Mouse (Mus musculus) gastrocnemius, postnatal 36 days (tissue): ENCODE data around the gene Nuak1. TPM values are rescaled to one million over a fixed set of nuclear protein-coding genes. Genes with fewer than 3 reads are reported as not detected.

Experiments used
- DNase-seq, 2 experiments: peaks; one replicate each; pipeline ENCODE4 v3.0.0; 2022
- intact Hi-C: fragments of 180-260 bp; cut with DNase I; formaldehyde crosslinking; loops from one replicate; pipeline ENCODE4 v1.15.1; 2025
- total RNA-seq, 2 experiments: library from RNA; stranded (reverse); gene quantifications; 2 replicates each; pipeline ENCODE4 v1.2.3; 2021

Nuak1 gene
- total RNA-seq, 2 experiments from 2014 or later = 13.5 to 18.9 TPM

DNA sequence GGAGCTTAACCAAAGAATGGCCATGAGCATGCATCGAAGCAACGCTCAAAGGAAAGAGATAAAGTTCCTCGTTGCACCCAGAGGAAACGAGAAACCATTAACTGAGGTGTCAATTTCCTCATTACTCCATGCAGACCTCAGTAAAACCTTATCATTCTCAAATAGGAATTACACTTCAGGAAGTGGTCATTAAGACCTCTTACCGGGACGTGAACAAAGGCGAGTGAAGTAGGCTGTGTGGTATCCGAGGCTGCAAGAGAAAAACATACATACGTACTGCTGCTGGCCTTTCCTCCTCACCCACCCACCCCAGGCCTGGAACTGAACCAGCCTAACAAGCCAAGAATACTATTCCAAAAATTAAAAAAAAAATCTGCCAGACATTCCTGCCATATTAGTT is 80.0 kb downstream of the Nuak1 start:
- no peak for DNase-seq
- intact Hi-C loops = no loop called here

DNA sequence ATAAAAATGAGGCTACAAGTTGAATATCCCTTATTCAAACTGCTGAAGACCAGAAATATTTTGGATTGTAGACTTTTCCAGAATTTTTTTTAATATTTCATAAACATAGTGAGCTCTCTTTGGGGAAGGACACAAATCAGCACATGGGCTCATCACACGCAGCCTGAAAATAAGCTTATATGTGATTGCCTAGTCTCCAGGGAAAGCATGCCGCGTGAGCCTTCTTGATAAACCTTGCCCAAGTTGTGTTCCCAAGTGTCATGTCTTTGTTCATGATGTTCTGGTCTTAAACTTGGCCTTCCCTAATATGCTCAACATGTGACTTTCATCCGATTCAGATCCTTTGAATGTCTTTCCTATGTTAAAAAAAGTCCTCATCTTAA is 81.7 kb downstream of the Nuak1 start:
- intact Hi-C loops = no loop called here
- no peak for DNase-seq

DNA sequence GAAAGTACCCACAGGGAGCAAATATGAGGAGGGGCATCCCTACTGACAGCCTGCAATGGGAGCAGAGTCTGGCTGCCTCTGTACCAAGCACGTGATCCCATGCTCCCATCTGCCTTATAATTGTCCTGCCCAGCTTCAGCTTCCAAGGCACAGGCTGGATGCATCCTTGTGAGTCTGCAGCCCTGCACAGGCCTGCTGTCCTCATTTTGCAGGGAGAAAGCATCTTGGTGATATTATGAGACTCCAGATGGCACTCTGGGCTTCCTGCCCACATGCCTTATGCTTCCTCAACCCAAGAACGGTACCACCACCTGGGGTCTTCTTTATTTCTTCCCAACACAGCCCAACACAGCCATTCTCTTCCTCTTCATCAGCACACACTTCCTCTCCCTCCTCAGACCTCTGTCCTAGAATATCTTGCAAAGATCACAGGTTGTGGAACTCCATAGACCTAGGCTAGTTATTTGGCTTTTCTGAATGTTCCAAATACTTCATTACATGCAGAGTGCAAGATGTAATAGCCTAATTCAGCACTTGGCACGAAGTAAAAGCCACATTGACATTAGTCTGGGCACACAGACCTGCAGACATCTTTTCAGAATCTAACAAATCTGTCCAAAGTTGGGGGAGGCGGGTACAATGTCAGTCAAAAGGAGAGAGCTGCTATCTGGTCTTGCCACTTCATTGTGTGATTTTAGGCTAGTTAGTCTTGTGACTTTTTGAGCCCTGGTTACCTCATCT is 82.2 kb downstream of the Nuak1 start:
- intact Hi-C loops = no loop called here
- DNase-seq = no peak

DNA sequence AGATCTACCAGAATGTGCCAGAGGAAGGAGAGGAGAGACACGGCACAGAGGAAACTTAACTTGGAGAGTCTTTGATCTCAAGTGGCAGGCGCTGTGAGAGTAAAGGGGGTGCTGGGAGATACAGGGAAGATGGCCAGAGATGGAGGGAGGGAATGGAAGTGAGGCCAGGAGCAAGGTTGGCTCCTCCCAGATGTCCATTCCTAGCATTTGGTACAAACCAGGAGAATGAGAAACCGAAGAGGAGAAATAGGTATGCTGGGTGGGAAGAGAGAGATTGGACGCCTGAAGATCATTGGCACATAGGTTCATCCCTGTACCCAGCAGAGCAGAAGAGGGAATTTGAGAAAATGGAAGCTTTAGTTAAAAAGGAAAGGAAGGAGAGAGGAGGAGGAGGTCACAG is 82.8 kb downstream of the Nuak1 start:
- DNase-seq = no peak
- intact Hi-C loops = no loop called here

DNA sequence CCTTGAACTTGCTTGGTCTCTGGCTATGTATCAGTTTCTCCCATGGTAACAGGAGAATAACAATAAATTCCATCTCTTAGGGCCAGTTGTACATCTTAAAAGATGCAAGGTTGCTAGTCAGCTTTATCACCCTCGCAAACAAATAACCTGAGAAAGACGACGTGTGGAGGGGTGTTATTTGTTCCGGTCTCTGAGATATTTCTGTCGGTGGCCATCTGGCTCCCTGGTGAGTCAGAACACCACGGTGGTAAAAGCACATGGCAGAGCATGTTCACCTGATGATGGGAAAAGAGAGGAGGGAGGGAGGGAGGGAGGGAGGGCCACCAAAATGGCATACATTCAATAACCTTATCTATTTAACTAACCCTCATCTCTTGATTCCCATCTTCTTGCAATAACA is 86.1 kb downstream of the Nuak1 start:
- intact Hi-C loops = no loop called here
- DNase-seq = no peak

DNA sequence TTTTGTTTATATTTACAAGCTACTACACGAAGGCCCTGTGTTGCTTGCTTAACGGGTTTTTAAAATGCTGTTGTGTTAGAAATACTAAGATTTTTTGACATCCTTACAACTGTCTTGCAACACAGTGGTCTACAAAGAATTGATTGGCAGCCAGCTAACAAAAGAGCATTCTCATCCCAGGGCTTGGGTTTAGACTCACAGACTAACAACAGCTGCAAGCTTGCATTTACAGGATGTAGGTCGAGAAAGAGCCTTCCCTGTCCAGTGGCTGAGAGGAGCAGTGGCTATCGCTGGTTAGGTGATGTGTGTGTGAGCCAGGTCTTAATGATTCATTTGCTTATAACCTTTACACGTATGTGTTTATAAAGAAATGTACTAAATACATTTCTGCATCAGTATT is 94.7 kb downstream of the Nuak1 start:
- intact Hi-C loops = no loop called here
- no peak for DNase-seq

DNA sequence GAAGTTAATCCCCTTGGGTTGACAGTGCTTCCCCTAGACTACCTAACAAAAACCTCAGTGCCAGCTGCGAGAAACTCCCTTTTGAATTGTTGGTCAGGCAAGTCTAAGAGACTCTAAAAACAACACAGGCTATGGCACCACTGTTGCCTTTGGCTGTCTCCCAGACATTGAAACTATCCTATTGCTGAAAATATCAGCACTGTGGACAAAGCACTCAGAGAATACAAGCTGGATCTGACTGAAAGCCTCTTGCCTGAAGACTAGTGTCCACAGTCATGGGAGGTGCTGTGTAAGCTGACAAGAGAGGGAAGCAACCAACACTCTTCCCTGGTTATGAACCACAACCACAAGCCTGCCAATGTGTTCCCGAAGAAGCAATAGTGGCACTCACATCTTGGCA is 96.9 kb downstream of the Nuak1 start:
- intact Hi-C loops = no loop called here

DNA sequence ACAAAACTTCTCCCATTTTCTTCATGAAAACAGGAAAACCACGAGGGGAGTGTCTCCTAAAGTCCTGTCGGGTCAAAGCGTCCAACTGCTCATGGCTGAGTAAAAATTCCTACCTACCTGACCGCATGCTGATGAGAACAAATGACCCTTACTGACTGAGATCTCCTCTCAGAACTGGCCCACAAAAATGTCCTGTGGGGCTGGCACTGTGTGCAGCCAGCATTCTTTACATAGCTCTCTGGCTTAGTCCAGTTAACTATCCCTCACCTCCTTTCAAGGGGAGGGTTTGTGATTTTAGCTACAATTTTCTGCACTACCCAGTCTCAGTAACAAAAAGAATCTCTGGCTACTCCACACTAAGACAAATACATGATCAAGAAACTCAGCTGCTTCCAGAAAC is 100.9 kb downstream of the Nuak1 start:
- intact Hi-C loops = no loop called here
- no peak for DNase-seq

More for the DNA sequence above, 96.9 kb downstream of the Nuak1 start:
- DNase-seq = no peak

DNA sequence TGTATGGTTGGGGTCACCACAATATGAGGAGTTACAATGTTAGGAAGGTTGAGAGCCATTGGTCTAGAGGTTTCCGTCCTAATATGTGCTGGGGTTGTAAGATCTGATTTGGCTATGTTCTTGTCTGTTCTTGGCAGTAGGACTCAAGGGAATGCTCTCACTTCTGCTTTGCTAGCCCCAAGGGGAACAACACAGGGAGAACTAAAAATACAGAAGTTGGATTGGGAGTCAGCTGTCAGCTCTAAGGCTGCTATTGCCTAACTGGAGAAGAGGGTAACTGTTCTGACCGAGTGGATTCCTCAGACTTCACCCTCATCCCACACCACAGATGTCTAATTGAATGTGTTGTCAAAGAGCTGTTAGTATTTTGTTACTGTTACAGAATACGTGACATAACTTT is 101.6 kb downstream of the Nuak1 start:
- intact Hi-C loops = no loop called here
- DNase-seq = no peak

DNA sequence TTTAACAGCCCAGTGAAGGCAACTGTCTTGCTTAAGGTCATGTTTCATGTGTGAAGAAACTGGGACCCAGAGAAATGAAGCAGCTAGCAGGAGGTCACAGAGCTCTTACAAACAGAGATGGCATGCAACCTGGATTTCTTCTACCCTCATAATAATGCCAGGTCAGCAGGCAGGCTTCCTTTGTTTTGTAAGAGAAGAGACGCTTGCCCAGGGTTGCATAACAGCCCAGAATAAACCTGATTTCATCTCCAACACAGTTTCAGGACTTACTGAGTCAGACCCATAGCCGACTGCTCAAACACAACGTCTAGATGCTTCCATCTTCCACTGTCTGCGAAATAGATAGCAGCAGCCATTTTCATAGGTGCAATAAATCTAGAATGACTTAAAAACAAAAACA is 105.0 kb downstream of the Nuak1 start:
- no peak for DNase-seq
- intact Hi-C loops = no loop called here

DNA sequence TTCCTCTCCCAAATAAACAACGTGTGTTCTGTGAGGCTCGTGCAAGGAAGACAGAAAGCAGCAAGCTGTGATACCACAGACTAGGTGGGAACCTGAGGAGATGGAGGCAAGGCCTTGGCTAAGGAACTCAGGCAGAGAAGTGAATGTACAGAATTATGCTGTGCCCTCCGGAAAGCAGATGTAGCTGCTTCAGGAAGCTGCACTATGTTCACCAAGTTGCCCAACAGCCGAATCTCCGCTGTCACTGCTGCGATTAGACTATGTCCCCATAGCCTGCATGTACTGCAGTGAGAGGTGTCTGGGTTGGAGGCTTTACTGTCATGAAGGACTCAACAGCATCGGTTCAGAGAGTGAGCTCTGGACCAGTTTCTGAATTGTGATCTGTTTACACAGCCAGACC is 110.6 kb downstream of the Nuak1 start:
- intact Hi-C loops = no loop called here
- no peak for DNase-seq

DNA sequence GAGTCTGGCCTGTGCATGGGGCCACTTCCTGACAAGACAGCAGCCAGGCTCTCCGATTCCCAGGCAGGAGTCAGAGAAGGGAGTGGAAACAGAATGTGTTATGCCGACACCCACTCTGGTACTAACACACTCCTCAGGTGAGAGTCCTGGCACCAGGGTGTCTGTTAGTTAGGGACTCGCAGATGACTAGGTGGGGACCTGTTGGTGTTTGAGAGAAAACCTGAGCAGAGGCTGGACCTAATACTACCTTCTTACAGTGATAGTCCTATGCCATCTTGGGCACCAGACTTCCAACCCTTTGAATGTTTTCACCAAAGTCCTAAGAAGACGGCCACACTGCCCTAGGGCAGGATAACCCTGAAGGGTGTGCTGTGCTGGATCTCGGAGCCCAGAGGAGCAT is 111.1 kb downstream of the Nuak1 start:
- intact Hi-C loops = no loop called here

DNA sequence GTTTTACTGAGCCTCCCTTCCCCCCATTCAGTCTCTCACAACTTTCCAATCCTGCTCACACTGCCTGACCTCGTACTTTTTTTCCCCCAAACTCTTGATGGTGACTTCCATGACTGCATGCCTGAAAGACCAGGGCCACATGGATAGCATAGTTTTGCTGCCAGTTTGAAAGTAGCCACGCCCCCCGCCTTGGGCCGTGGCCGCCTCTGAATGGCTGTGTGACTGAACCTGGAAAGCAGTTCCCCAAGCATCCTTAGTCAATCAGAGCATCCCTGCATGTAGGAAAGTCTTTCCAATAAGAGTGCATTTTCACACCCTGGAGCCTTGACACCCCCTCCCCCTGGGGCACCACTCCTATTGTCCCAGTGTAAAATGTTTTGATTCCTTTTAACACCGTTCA is 116.4 kb downstream of the Nuak1 start:
- intact Hi-C loops = no loop called here
- no peak for DNase-seq

More for the DNA sequence above, 111.1 kb downstream of the Nuak1 start:
- DNase-seq = no peak

Other genes with a start within 250 kb of the Nuak1 start
- gene Ckap4, start 93.5 kb upstream of the Nuak1 start, total RNA-seq = 10 to 100 TPM; 12.7 to 13.8 TPM
- gene Tcp11l2, start 136.0 kb upstream of the Nuak1 start, total RNA-seq = 10 to 100 TPM; 55.9 to 65.8 TPM
- 10 to 100 TPM in 1 of 2 experiments, 1 to 10 TPM in 1; 8.2 to 10.9 TPM for gene Polr3b, start 181.7 kb upstream of the Nuak1 start, total RNA-seq